Mouse (Mus musculus) left cerebral cortex, adult 18-20 months (tissue): ENCODE measurements around the gene Sh2d6. TPM values are rescaled to one million over a fixed set of nuclear protein-coding genes. Genes with fewer than 3 reads are reported as not detected.
"Not testable (repeated sequence)": the region's sequence is repeated elsewhere in the genome, so short reads cannot be mapped to it uniquely, and the experiment has no call there.

ENCODE experiments used
- DNase-seq, 2 experiments: peaks; one replicate each; pipeline ENCODE4 v3.0.0; 2021 to 2022; ENCODE audit warnings: low spot score in 2 of 2, mixed read lengths in 1 of 2
- total RNA-seq, 2 experiments: library from RNA; stranded (reverse); gene quantifications; 2 replicates each; pipeline ENCODE4 v1.2.3; 2021

Gene Sh2d6
- total RNA-seq, 2 experiments from 2014 or later, result 0.56 to 0.61 TPM

DNA sequence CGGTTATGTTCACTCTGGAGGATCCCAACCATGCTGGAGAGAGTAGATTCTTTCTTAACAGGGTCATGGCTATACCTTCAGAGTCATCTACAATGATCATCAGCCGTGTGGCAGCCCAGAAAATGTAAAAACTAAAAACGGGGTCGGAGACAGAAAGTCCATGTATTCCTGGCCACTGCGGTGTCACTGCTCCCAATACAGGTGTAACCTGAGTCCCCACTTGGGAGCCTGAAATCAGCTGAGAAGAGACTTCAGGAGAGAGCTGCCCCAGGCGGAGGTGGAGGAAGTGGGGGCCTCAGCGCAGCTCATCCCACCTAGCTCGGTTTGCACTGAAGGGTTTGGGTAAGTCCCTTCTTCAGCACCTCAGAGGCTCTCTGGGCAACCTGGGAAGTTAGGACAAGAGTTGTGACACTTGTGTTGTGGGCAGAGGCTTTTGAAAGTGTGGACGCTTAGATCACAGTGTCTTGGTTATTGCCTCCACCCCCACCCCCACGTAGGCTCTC is 16.5 kb upstream of the Sh2d6 start:
- DNase-seq, result no peak

DNA sequence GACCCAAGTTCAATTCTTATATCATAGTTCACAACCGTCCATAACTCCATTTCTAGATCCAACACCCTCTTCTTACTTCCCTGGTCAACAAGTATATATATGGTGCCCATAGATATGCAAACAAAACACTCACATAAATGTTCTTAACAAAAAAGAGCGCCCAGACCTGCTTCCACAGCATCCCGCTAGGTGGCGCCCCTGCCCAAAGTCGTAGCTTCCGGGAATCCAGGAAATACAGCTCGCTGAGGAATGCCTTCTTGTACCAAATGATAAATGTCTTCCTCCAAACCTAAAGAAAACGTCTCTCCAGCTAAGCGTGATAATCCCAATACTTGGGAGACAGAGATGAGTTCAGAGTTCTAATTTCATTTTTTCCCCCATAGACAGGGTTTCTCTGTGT is 13.7 kb upstream of the Sh2d6 start:
- DNase-seq, result peak; percentile 77 to 87

DNA sequence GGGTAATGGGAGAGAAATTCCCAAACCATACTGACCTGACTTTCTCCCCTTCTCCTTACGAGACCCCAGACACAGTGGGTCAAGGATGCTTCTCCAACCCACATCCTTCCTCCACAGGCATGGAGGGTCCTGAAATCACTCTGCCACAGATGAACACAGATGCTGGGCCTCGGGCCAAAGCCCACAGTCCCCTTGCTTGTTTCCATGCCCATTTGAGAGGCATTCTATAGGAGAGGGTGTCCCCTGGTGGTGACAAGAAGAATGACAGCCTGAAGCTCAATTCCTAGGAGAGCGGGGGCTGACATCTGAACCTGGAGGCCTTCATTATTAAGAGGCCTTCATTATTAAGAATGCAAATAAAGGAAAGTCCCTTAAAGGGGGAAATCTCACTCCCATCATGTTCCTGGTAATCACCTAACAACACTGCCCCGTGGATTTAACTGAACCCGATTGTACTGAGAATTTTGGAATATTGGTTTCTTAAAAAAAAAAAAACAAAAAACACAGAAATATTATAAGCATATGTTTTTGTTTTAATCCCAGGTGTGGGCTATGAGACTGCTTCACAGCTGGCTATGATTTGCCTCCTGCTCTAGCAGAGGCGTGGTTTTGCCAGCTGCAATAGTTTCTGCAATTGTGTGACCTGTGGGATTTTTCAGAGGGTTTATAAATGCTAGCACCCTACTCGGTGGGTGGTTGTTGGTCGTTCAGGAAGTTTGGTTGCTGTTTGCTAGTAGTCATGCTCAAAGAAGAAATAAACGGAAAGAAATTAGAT is 12.7 kb upstream of the Sh2d6 start:
- peak; percentile 51 to 64 for DNase-seq

DNA sequence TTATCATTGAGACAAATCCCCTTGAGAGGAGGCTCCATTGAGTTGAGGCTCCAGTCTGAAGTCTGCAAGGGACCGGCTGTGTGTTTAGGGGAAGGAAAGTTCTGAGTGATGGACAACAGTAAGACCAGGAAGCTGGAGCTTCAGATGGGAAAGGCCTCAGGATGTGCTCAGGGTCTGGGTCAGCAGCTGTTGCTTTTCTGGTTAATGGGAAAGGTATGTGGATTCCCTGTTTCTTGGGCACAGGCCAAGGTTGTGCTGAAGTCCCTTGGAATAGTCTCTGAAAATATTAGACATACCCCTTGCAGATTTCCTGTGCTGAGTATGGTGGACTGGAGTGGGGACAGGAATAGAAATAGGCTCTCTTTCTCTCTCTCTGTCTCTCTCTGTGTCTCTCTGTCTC is 12.0 kb upstream of the Sh2d6 start:
- not testable (repeated sequence) for DNase-seq

DNA sequence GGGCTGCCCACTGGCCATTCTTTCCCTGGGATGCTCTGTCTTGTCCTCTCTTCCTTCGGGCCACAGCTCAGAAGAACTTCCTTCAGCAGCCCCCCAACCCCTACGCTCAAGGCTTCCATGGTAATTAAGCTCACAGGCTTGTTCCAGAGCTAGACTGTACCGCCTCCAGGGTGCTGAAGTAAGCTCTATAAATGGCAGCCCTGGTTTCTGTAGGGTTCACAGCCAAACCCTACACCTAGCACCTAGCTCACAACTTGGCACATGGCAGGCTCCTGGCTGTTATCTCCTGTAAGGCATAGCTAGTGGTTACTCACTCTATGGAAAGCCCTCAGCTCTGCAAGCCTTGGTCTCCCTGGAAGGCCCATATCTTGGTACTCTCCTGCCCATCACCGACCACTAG is 11.1 kb upstream of the Sh2d6 start:
- DNase-seq, result peak in 1 of 2 experiments; percentile 23

DNA sequence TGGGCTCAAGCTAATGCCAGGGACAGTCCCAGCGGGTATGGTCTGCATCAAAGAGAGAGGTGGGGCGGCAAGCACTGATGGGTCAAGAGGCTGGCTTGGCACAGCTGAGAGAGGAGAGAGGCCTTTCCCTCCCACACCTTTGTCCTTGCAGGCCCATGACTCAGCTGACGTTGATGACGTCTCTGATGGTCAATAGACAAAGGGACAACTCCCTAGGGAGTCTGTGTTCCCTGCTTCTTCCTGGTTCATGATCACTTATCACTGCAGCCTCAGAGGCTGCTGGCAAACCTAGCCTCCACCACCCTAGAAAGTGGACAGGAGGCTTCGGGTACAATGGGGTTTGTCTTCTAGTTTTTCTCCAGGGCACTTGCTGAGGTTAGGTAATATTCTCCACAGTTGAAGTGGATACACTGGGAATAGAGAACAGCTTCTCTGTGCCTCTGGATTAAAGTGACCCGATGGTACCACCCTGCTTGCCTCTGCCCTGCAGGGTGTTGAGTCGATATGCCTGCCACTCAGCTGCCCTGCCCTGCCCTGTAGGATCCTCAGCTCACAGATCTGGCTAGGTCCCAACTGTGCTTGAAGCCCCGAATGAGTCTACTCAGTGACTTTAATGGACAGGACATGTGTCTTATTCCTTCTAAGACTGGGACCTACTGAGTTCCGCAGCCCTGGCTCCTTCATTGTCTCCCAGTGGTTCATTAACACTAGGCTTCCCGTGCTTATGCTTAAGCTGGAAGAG is 7.1 kb upstream of the Sh2d6 start:
- no peak for DNase-seq

DNA sequence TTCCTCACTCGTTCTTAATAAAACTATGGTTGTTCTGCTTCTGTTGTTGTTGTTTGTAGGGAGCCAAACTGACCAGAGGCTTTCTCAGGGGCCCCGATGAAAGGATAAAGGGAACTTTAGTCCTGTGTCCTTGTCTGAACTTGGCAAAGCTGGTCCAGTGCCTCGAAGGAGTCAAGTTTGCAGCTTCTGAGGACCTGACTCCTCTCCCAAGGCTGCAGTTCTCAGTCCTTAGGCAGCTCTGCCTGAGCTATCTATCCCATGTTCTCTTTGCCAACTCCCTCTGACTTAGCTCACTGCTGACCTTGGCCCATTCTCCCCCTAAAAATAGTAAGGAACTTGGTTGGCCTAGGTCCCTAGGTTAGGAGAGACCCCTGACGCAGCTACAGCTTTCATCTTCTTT is 5.6 kb upstream of the Sh2d6 start:
- DNase-seq, result no peak

DNA sequence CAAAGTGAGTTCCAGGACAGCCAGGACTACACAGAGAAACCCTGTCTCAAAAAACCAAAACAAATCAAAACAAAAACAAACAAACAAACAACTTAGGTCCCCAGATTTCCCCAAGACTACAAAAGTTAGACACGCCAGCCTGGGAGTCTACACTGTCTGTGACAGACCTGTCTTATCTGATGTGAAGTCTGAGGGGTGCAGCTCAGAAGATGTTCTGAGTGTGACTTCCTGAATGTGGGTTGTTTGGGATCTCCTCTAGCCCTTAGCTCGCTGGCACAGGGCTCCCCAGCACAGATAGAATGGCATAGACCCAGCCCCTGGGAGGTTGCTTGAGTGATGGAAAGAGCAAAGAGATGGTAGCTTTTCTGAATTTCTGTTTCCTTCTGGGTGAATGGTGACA is 2.7 kb upstream of the Sh2d6 start:
- DNase-seq, result no peak

DNA sequence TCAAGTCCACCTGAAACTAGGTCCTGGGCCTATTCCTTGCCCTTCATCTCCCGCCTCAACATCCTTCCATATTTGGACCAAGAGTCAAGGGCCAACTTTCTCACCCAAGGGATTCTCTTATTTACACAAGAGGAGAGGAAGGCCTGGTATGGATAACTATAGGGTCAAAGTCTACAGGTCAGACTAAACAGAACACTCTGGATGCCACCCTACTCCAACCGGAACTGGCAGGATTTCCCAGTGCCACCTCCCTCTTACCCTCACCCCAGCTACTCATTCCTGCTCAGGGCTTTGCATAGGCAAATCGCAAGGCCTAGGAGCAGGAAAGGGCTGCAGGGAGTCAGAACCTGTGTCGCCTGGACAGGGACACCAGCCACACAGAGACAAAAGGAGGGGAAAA is 1.7 kb upstream of the Sh2d6 start:
- no peak for DNase-seq

DNA sequence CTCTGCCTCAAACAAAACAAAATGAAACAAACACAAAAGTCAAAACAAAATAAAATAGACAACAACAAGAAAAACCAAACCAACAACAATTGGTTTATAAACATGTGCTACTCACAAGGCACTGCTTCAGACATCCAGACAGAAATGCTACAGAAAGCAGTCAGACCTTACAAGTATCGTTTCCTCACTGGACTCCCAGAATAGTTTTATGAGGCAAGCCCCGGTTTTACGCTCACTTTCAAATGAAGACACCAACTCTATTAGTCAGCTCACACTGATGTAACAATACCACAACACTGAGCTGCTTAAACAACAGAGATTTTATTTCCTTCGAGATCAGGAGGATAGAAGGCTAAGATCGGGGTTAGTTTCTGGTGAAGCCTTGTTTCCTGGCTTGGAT is 781 bp upstream of the Sh2d6 start:
- DNase-seq, result no peak

DNA sequence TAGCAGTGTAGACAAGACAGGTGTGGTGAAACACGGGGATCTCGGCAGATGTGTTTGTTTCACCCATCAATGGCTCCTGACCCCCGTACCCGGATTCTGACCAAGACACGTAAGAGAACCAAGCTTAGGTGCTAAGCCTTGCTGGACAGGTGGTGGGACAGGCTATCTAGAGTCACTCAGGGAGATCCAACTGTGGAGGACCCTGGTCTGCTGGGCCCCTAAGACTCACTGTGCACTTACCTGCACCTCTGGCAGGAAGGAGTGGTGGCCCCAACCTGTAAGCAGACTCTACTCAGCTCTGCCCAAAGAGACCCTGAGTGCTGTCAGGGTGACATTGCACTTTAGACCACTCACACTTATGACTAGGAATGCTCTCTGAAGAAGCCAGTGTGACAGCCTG is 603 bp downstream of the Sh2d6 start:
- no peak for DNase-seq

DNA sequence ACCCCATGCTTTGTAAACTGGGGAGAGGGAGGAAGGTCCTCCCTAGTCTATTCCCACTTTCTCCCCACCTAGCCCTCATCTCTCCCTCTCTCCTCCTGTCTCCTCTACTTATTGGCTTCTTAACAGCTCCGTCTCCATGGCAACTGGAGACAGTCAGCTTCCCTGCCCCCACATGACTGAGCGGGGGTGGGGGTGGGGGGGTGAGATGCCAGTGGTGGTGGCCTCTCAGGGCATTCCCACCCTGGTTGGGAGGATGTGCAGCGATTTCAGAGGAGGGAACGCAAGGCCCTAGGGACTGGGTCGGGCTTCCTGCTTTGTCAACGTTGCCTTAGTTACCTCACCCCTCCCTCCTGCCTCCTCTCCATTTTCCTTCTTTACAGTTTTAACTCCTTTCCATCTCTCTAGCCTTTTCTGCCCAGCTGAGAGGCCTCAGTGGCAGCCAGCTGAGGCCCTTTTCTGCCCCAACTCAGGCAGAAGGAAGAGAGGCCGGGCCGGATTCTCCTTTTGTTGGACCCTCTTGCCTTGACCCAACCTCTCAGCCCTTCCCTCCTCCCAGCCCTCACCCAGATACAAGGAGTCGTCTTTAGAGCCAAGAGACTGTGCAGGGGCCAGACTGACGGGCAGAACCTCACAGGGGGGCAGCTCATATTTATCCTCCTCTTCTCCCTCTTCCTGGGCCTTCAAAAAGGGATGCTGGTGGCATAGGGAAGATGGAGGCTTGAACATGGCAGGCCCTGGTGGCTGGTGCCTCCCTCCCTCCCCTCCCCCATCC is 1.4 kb downstream of the Sh2d6 start:
- DNase-seq, result peak; percentile 48 to 65

DNA sequence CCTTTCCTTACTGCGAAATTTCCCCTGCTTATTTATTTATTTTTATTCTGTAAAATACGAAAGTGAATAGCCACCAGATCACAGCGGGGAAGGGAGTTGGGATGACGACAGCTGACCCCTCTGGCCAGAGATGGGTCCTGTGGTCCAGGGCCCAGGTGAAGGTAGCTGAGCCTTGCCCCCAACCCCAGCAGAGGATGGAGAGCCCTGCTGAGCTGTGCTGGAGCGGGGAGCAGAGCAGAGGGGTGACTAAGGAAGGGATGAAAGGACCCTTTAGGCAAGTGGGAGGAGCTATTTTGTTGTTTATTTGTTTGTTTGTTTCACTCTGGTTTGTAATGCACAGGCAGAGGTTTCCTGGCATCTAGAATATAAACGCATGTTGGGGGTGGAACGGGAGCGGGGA is 2.2 kb downstream of the Sh2d6 start:
- DNase-seq, result no peak

DNA sequence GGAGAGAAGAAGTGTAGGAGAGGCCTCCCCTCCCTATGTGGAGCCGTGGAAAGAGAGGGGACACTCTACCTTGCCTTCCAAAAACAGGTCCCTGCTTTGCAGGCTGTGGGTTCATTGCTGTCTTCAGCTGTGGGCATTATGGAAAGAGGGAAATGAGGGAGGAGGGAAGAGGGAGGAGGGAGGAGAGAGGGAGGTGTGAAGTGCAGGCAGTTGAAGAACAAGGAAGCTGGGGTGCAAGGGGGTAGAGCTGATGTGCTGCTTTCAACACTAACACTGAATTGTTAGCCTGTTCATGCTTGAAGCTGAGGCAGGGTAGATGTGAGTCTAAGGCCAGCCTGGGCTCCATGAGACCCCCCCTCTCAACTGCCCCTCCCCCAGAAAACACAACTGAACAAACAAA is 2.7 kb downstream of the Sh2d6 start:
- DNase-seq, result peak in 1 of 2 experiments; percentile 17

DNA sequence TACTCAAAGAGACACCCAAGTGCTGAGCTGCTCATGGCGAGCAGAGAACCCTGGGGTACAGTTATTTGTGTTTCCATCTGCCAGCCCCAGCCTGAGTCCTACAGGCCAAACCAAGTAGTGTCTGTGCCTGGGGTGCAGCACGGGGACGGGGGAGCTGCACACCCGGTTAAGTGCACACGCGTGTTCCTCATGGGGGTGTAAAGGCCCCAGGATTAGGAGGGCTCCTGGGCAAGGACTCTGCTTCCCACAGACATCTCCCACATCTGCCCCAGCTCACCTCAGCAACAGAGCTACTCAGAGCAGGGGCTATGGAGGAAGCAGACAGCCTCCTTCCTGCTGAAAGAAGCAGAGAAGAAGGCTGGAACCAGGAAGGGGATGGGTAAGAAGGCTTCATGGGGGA is 5.9 kb downstream of the Sh2d6 start:
- DNase-seq, result no peak

DNA sequence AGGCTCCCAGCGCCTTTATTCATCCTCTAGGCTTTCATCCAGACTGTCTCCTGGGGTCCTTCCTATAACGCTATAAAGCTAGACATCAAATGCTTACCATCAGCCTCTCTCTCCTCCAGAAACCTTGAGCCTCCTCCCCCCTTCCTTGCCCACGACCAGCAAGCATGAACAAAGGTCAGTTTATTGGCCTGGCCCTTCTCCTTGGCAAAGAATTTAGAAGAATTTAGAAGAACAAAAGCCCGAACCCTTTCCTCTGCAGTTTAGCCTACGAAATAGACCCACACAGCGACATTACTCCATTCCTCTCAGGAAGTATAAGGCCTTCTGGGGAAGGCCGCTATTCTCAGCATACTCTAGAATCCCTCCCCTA is 8.5 kb downstream of the Sh2d6 start:
- DNase-seq, result no peak

DNA sequence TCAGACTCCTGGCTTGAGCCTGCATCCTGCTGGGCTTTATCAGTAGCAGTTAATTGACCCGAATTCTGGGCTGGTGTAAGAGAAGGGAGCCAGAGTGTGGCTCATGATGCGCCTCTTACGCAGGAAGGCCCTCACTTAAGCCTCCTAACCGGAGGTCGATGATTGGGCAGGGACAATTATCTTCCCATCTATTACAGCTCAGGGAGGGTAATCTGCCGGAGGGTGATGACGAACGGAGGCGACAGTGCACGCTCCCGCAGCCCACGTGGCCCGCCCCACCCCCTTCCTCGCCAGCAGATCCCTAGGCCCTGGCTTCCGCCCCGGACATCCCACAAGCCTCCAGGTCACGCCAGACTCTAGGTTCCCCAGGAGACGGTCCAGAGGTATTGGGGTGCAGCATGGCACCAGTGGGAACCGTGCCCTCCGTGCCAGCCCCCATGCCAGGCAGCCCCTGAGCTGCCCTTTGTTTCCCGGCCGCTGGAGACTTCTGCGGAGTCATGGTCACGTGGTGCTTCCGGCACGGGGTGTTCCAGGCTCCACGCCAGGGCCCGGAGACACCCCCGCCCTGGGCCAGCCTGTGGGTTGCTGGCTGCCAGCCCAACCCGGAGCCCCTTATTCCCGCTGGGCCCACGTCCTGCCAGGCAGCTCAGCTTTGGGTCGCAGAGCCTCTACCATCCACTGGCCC is 9.0 kb downstream of the Sh2d6 start:
- peak; percentile 88 to 91 for DNase-seq

DNA sequence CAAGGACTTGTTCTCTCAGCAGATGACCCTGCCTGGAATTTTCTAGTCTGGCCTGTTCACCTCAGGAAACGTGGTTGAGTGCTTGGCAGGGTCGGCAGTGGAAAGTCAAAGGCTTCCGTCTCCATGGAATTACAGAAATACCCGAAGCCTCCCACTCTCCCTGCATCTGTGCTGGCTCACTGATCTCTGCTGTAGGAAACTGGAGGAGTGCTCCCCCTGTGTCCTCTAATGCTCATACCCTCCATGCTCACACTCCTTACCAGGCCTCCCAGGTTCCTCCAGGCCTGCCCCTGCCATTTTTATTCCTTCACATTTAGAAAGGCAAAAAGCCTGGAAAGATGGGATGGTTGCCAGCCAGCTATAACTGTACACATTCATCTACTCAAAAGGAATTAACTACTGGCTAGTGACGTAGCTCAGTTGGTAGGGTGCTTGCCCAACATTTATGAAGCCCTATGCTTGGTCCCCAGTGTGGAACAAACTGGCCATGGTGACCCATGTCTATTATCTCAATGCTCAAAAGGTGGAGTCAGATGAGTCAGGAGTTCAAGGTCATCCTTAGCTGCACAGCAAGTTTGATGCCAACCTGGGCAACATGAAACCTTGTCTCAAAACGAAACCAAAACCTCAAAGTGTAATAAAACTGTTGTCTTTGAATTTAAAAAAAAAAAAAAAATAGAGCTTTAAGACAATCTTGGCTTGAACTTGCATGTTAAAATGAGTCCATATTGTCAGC is 10.7 kb downstream of the Sh2d6 start:
- DNase-seq, result no peak

DNA sequence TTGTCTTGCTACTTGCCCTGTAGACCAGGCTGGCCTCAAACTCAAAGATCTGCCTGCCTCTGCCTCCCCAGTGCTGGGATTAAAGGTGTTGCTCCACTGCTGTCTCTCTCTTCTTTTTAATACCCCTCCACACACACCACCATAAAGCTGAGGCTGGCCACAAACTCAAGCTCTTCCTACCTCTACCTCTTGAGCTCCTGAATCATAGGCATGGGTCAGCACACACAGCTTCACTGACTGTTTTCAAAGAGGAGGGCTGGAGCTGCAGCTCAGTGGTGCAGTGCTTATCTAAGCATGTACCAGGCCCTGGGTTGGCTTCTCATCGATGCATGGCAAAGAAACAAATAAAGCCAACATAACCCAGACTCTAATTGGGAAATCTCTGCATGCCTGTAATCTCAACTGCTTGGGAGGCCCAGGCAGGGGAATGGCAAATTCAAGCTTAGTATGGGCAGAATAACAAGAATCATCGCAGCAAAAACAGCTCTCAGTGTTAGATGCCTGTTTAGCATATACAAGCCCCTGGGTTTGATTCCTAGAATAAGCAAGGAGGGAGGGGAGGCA is 11.6 kb downstream of the Sh2d6 start:
- no peak for DNase-seq

DNA sequence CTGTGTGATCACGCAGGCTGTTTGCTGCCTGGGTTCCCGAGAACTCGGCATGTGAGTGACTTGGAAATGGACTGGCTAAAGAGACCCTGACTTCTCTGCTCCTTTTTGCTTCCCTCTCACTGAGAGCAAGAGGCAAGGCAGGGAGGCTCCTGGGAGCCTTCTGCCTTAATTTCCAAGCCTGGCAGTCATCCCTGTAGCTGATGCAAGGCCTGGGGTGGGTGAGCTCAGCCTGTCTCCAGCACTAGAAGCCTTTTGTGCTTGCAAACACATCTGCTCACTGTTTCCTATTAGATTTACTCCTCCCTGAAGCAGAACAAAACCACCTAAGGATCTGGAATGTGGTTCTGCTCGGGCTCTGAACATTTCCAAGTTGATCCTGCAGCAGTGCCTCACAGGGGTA is 12.9 kb downstream of the Sh2d6 start:
- no peak for DNase-seq
